Mouse (Mus musculus): ENCODE results near the gene Hpca. TPM values are rescaled to one million over a fixed set of nuclear protein-coding genes. Genes with fewer than 3 reads are reported as not detected.
A peak's percentile ranks its signal among the peaks of the same experiment; 100 is the strongest.

Hpca gene
- polyA plus RNA-seq, 1 experiment from 2014 or later, result 1.4 TPM

DNA sequence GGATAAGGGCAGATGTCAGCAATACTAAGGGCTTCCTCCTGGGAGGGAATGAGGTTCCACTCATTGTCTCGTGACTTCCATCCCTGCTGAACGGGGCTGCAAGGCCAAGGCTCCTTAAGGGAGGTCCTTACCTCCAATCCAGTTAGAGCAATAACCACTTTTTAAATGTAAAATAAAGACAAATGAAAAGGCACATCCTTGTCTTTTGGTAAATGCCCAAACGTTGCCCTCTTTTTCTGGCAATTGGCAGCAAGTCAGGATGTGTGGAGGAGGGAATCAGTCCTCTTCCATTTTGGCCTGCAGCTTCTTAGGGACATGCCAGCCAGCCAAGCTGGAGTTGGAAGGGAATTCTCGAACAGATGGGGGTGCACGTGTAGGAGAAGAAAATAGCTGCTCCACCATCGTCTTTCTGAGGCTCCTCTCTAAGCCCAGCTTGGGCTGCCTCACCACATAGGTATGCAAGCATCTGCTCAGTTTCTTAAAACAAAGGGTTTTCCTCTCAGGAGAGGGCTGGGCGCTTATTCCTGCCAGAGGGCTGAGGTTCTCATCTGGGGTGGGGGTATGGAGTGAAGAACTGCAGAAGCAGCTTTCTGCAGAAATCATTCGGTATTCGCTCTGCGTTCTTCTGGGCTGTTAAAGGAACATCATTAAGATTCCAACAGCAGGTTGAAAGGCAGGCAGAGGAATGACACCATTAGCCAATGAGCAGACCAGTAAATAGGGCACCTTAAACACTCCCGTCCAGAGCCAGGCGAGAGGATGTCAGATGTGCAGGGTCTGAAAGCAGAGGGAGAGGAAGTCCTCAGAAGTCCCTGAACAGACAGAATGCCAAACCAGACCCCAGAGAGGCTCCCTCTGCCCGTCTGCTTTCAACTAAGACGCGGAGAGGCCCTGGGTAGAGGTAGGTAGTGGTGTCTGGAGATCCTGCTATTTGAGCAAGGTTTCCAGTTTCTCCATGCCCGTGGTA is 22.8 kb upstream of the Hpca start:
- Histone ChIP-seq H3K9ac (no peak overlapping the region), H3K9me3 (no peaks in the 10 kb centered on the region), H3K4me2 (0 out of 2 replicates have a peak overlapping the region, but pooled peaks have one; percentile 8), H3K27ac (peak overlapping the region; percentile 83), H3K27me3 (no peaks in the 10 kb centered on the region), H3K36me3 (peaks cover 21% of the 10 kb centered on the region), H3K4me3 (no peak overlapping the region), H3K4me1 (peaks cover 32% of the 10 kb centered on the region)
- peak; percentile 66; the same call in 1 of the 2 replicates for ATAC-seq (ENCODE audit: insufficient number of reproducible peaks, low FRiP score, low TSS enrichment, low read depth)
- WGBS, result 27% methylated on average over 16 of the region's 16 CpGs

DNA sequence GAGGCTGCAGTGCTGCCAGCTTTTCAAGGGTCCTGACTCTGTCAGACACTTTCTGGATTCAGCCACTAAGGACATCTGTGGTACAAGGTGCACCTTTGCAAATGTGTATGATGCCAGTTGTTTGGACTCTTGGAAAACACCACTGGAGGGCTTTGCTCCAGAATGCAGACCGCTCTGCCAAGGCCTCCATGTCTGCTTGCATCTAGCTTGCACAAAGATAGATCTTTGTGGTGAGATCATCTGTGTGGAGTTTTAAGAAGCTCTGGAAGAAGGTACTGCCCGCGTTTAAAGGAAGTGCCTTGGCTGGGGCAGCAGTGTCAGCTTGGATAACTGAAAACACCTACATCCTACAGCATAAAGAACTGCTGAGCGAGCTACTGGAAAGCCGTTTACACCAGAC is 21.7 kb upstream of the Hpca start:
- no peak for ATAC-seq (ENCODE audit: insufficient number of reproducible peaks, low FRiP score, low TSS enrichment, low read depth)
- Histone ChIP-seq H3K4me2 (no peak overlapping the region), H3K36me3 (peaks cover 10% of the 10 kb centered on the region; the same call in 1 of the 2 replicates), H3K9me3 (no peaks in the 10 kb centered on the region), H3K27ac (peak overlapping the region; percentile 83), H3K4me3 (no peak overlapping the region), H3K4me1 (peaks cover 32% of the 10 kb centered on the region), H3K27me3 (no peaks in the 10 kb centered on the region), H3K9ac (no peak overlapping the region)
- 78% methylated on average over 5 of the region's 5 CpGs for WGBS

DNA sequence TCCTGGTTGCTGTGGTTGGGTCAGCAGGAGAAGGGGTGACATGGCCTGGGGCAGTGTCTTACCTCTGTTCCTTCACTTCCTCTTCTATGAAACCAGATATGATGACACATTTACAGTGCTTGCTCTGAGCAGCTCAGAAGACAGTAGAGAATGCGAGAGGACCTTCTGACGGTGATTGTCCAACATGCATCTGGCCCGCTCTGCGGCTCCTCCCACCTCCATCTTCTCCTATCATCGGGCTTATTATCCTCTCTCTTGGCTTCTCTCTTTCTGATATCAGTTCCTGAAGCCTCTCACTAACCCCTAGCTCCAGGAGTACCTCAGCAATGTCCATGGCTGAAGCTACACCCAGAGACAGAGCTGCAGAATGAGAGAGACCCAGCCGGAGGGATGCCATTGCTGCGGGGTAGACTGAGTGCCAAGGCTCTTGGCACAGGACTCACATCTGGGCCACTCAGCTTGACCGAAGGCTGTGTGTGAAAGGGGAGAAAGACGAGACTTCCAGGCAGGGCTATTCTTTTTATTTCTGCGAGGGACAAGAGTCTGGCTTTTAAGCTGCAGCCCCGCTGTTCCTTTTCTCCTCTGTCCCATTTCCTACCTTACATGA is 20.7 kb upstream of the Hpca start:
- no peaks in the 10 kb centered on the region for H3K9me3 ChIP-seq
- ATAC-seq (ENCODE audit: insufficient number of reproducible peaks, low FRiP score, low TSS enrichment, low read depth), result no peak
- no peak overlapping the region for H3K9ac ChIP-seq
- no peak overlapping the region for H3K4me3 ChIP-seq
- H3K4me1 ChIP-seq, result peaks cover 34% of the 10 kb centered on the region
- peaks cover 6% of the 10 kb centered on the region; the same call in 1 of the 2 replicates for H3K27me3 ChIP-seq
- H3K27ac ChIP-seq, result no peak overlapping the region
- H3K4me2 ChIP-seq, result no peak overlapping the region
- H3K36me3 ChIP-seq, result peaks cover 6% of the 10 kb centered on the region; the same call in 1 of the 2 replicates
- 76% methylated on average over 11 of the region's 11 CpGs for WGBS

DNA sequence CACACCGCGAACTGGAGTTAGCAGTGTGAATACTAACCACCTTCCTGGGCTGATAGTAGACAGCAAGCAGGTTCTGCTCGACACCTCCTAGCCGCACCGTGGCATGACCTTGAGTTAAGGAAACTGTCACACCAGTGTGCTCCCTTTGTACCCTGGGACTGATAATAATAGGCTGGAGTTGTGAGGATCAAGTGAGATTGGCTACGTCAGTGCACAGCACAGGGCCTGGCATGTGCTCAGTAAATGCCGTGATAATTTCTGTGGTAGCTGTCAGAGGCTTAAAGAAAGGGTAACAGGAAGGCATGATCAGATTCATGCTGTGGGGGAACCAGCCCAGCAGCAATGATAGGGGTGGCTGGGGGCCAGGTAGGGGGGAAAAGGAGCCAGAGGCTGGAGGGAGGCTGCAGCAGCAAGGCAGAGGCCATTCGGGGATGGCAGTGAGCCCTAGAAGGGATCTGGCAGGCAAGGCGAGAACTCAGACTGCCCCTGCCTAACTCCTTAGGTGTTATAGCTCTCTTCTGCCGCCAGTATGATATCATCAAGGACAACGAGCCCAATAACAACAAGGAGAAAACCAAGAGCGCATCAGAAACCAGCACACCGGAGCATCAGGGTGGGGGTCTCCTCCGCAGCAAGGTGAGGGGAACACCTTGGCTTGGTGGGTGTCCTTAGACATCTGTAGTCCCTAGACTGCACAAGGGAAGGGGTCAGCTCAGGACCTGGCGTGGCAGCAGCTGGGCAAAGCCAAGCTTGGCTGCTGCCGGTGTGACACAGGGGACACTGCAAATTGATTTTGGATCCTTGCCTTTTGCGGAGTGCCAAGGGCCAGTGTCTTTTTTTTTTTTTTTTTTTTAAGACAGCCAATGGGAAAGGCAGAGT is 20.0 kb upstream of the Hpca start:
- peaks cover 41% of the 10 kb centered on the region for H3K4me1 ChIP-seq
- peak overlapping the region; percentile 35 for H3K27ac ChIP-seq
- no peak overlapping the region for H3K4me3 ChIP-seq
- WGBS, result 67% methylated on average over 17 of the region's 17 CpGs
- no peak for ATAC-seq (ENCODE audit: insufficient number of reproducible peaks, low FRiP score, low TSS enrichment, low read depth)
- H3K4me2 ChIP-seq, result no peak overlapping the region
- H3K9me3 ChIP-seq, result no peaks in the 10 kb centered on the region
- H3K9ac ChIP-seq, result no peak overlapping the region
- peaks cover 12% of the 10 kb centered on the region; the same call in 1 of the 2 replicates for H3K27me3 ChIP-seq
- H3K36me3 ChIP-seq, result peaks cover 5% of the 10 kb centered on the region; the same call in 1 of the 2 replicates

DNA sequence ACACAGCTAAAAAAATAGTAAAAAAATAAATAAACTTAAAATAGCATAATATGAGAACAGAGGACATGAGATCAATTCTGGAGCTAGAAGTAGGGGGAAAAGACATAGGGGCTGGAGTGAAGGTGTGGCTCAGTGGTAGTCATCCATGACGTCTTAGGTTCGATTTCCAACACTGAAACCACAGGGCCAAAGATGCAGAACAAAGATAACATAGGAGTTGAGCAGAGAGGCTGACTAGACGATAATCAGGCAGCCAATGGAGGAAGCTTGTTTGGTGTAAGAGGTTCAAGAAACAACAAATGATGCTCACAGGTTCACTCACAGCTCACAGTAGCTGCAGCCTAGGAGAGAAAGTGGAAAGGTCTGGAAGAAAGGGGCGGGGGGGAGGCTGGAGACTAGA is 19.0 kb upstream of the Hpca start:
- Histone ChIP-seq H3K27ac (no peak overlapping the region), H3K27me3 (peaks cover 12% of the 10 kb centered on the region; the same call in 1 of the 2 replicates), H3K4me2 (no peak overlapping the region), H3K4me3 (no peak overlapping the region), H3K9me3 (no peaks in the 10 kb centered on the region), H3K36me3 (peaks cover 4% of the 10 kb centered on the region; the same call in 1 of the 2 replicates), H3K4me1 (peaks cover 48% of the 10 kb centered on the region), H3K9ac (no peak overlapping the region)
- 79% methylated on average over 4 of the region's 4 CpGs for WGBS
- ATAC-seq (ENCODE audit: insufficient number of reproducible peaks, low FRiP score, low TSS enrichment, low read depth), result no peak

DNA sequence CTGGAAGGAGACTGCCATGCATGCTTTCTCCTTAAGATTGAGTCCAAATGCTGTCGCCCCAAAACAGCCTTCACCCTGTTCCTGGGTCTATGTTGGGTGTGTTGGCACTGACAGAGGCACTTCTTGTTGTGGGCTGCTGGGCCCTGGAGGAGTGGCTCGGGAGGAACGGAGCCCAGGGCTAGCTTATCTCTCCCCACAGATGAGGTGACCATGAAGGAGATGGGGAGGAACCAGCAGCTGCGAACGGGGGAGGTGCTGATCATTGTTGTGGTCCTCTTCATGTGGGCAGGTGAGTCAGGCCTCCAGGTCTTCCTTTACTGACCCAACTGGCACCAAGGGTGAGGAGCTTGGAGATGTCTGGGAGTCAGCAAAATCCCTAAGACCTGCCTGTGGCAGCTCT is 17.8 kb upstream of the Hpca start:
- peaks cover 4% of the 10 kb centered on the region; the same call in 1 of the 2 replicates for H3K36me3 ChIP-seq
- WGBS, result 78% methylated on average over 5 of the region's 5 CpGs
- peaks cover 17% of the 10 kb centered on the region; the same call in 1 of the 2 replicates for H3K27me3 ChIP-seq
- H3K9ac ChIP-seq, result no peak overlapping the region
- H3K9me3 ChIP-seq, result no peaks in the 10 kb centered on the region
- no peak overlapping the region for H3K4me2 ChIP-seq
- ATAC-seq (ENCODE audit: insufficient number of reproducible peaks, low FRiP score, low TSS enrichment, low read depth), result no peak
- no peak overlapping the region for H3K27ac ChIP-seq
- peaks cover 44% of the 10 kb centered on the region for H3K4me1 ChIP-seq
- no peak overlapping the region for H3K4me3 ChIP-seq

DNA sequence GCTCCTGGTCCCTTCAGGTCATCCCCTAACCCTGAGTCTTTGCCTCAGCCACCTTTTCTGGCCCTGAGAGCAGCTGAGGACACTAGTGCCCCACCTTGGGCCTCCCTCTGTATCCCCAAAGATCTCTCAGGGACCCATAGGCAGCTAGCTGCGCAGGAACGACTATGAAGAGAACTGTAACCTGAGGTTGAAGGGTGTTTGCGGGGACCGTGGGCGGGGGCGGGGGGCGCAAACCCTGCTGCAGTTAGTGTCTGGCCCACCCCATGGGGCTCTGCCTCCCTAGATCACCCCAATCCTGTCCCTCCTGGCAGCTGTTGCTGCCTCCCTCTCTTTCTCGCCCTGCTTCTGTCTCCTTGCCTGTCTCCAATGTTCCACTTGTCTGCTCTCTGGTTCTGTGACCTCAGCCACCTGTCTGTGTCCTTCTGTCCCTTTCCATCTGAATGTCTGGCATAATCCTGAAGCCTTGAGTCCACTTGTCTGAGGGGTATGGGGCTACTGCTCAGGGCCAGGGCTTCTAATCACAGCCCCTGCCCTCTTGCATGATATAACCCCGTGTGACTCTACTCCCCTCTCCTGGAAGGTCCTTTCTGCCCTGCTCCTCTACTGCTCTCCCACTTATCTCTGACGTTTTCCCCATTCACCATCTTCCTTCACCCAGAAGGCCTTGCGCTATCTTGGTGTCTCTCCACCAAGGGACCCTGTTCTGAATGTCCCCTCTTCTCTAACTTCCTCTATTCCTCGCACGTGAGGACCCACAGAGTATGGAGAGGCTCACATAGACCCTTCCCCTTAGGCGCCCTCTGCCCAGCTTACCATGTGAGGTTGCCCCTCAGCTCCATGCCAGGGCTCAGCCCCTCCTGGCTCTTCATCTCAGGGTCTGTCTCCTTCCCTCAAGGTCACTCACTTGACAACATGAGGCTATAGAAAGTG is 15.8 kb upstream of the Hpca start:
- peak overlapping the region; percentile 91 for H3K4me2 ChIP-seq
- H3K9ac ChIP-seq, result peak overlapping the region; percentile 59
- H3K27ac ChIP-seq, result peak overlapping the region; percentile 57
- H3K4me1 ChIP-seq, result peaks cover 33% of the 10 kb centered on the region
- H3K4me3 ChIP-seq, result peak overlapping the region; percentile 58
- H3K9me3 ChIP-seq, result no peaks in the 10 kb centered on the region
- ATAC-seq (ENCODE audit: insufficient number of reproducible peaks, low FRiP score, low TSS enrichment, low read depth), result no peak
- no peaks in the 10 kb centered on the region for H3K36me3 ChIP-seq
- 50% methylated on average over 14 of the region's 14 CpGs for WGBS
- peaks cover 17% of the 10 kb centered on the region; the same call in 1 of the 2 replicates for H3K27me3 ChIP-seq

DNA sequence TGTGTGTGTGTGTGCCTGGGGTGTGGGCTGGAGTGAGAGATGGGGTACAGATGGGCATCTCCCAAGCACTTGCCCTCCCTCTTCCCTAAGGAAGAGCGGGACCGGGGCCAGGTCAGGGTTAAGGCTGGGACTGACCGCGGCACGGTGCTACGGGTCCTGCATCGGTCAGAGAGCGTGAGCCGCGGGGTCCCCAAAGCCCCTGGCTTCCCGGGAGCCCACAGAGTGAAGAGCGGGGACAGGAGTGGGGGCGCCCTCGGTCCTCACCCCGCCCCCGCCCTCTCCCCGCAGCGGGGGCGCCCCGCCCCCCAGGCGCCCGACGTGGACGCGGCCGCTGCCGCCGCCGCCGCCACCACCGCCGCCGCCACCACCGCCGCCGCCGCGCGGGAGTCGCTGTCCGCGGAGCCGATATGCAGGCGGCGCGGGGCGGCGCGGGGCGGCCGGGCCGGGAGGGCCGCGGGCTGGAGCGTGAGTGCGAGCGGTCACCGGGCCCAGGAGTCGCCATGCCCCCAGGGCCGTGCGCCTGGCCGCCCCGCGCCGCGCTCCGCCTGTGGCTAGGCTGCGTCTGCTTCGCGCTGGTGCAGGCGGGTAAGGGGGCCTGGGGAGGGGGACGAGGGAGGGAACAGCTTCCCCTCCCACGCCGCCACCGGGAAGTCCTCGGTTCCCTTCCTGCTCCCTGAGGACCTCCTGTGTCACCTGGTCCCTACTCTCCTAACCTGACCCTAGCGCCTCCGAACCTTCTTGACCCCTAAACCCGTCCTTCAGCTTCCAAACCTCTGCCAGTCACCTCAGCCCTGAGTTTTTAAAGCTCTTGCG is 14.9 kb upstream of the Hpca start, which contains the start of gene Fndc5:
TSS of gene Fndc5 (plus strand) at position 421 of the 813 bp plus-strand sequence.
- H3K4me1 ChIP-seq, result peaks cover 25% of the 10 kb centered on the region
- peak within 1 kb of the TSS; percentile 57 for H3K27ac ChIP-seq
- H3K36me3 ChIP-seq, result no peaks in the 10 kb centered on the region
- H3K4me2 ChIP-seq, result peak within 1 kb of the TSS; percentile 91
- H3K27me3 ChIP-seq, result peaks cover 17% of the 10 kb centered on the region; the same call in 1 of the 2 replicates
- no peak for ATAC-seq (ENCODE audit: insufficient number of reproducible peaks, low FRiP score, low TSS enrichment, low read depth)
- H3K9me3 ChIP-seq, result no peaks in the 10 kb centered on the region
- H3K4me3 ChIP-seq, result peak within 1 kb of the TSS; percentile 58
- WGBS, result 1% methylated on average over 56 of the region's 80 CpGs
- peak within 1 kb of the TSS; percentile 59 for H3K9ac ChIP-seq

DNA sequence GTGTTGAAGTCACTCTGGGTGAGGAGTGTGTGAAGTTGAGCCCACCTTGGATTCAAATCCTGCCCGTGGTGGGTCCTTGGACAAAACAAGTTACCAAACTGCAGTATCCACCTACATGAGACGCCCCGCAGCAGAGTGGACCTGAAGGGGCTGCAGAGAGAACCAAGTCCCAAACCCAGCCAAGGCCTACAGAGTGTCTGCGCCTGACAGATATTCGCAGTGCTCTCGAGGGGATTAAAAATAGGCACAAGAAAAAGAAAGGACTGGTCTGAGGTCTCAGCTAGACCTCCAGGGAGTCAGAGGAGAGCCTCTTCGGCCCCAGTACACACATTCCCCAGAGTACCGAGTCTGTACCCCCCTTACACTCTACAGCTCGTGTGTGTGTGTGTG is 14.3 kb upstream of the Hpca start:
- Histone ChIP-seq H3K36me3 (no peaks in the 10 kb centered on the region), H3K9me3 (no peaks in the 10 kb centered on the region), H3K9ac (peak overlapping the region; percentile 59; the same call in 1 of the 2 replicates), H3K27ac (no peak overlapping the region), H3K4me1 (peaks cover 26% of the 10 kb centered on the region), H3K27me3 (peaks cover 17% of the 10 kb centered on the region; the same call in 1 of the 2 replicates), H3K4me3 (peak overlapping the region; percentile 58), H3K4me2 (peak overlapping the region; percentile 91)
- no peak; the same call in 1 of the 2 replicates for ATAC-seq (ENCODE audit: insufficient number of reproducible peaks, low FRiP score, low TSS enrichment, low read depth)
- WGBS, result 40% methylated on average over 9 of the region's 9 CpGs

DNA sequence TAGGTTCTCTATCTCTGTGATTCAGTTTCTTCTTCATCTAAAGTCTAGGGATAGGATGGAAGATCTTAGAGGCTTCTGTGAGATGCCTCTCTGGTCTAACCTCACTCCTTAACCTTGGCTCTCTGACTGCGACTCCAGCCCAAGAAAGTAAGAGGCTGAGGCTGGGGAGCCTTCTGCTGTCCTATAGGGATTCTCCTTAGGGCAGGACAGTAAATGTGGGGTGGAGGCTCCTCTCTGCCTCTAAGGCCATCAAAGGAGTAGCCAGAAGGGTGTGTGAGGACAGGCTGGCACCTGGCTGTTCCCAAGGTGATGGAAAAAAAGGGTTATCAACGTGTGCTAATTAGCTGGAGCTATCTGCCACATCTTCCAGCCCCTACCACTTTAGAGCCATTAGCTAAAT is 13.8 kb upstream of the Hpca start:
- ATAC-seq (ENCODE audit: insufficient number of reproducible peaks, low FRiP score, low TSS enrichment, low read depth), result no peak
- Histone ChIP-seq H3K9ac (no peak overlapping the region), H3K4me3 (peak overlapping the region; percentile 58; the same call in 1 of the 2 replicates), H3K4me1 (peaks cover 32% of the 10 kb centered on the region), H3K9me3 (no peaks in the 10 kb centered on the region), H3K36me3 (no peaks in the 10 kb centered on the region), H3K4me2 (no peak overlapping the region), H3K27me3 (peaks cover 17% of the 10 kb centered on the region; the same call in 1 of the 2 replicates), H3K27ac (no peak overlapping the region)
- WGBS, result 51% methylated on average over 2 of the region's 2 CpGs

All from limb, embryonic 15.5 days (tissue).